Mouse (Mus musculus) frontal cortex, postnatal 10 days (tissue): ENCODE measurements around the gene BC030867.
A peak's percentile ranks its signal among the peaks of the same experiment; 100 is the strongest.

ENCODE experiments used
- DNase-seq, 2 experiments: peaks; one replicate each; pipeline ENCODE4 v3.0.0; 2022; ENCODE audit warnings: low spot score in 2 of 2, mixed read lengths in 1 of 2

BC030867 gene

DNA sequence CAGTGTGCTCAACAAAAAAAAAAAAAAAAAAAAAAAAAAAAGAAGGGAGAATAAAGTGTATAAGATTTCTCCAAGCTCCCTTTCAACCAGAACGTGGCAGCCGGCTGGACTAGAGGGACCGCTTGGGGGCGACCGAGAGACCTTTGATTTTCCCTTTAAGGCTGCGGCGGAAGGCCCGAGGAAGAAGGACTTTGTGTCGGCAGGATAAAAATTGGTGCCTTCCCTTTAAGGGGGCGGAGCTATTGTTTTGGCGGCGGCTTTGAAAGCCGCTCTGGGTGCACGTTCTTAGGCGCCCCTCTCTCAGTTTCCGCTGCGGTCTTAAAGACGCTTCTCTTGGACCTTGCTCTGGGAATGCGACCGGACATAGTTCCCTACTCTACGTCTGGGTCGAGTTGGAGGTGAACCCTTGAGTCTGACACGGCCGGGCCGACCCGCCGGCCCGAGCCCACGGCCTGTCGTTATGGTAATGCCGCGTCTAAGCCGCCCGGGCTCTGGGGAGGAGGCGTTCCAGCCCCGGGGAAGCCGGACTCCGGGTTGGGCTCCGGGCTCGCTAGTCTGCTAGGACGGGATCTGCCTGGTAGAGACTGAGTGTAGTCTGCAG lies at the start of gene BC030867:
Gene BC030867, plus strand, starts transcription at position 253 of the 601 bp plus-strand sequence.
- peak; percentile 78 to 90 for DNase-seq

DNA sequence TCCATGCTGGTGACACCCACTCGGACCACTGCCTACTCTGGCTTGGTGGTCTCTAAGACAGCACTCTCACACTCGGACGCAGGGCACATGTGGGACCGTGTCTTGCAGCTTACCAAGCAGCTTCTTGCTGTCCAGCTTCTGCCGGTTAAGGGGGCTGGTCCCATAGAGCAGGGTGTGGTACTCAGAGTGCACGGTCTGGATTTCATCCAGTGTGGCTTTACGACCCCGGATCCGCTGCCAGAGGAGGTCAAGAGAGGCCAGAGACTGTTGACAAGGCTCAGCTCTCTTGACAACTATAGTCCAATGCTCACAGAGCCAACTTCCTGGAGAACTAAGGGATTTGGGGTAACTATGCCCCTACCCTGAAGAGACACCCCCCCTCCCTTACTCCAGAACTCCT lies 48.8 kb upstream of the BC030867 start:
- DNase-seq = no peak

DNA sequence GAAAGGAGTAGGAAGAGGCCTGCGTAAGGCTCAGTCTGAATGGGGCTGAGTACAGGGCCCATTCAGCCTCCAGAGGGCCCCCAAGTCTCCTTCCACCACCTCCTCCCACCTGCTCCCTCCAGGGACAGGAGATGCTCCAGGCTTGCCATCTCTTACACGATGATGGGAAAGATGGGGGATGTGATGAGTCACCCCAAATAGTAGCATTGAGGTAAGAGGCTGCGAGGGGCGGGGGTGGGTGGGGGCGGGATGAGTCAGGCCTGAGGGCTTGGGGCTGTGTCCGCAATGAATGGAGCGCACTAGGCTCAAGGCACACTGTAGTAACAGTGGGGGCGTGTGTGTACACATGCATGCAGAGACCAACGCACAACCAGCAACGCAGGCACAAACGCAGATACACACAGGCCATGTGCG lies 47.3 kb upstream of the BC030867 start:
- DNase-seq = no peak

DNA sequence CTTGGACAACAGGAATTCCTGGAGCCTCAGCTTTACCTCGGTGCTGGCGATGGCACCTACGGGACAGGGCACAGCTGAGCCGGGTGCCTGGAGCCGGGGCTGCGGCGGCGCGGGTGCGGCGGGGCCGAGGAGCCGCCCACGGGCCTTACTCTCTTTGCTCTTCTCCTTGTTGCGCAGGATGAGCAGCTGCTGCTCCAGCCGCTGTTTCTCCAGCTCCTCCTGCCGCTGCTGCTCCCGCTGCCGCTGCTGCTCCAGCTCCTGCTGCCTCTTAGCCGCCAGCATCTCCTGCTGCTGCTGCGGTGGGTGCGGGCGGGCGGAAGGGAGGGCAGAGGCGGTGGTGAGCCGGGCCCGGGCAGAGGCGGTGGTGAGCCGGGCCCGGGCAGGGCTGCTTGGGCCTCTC lies 42.2 kb upstream of the BC030867 start:
- DNase-seq = no peak

DNA sequence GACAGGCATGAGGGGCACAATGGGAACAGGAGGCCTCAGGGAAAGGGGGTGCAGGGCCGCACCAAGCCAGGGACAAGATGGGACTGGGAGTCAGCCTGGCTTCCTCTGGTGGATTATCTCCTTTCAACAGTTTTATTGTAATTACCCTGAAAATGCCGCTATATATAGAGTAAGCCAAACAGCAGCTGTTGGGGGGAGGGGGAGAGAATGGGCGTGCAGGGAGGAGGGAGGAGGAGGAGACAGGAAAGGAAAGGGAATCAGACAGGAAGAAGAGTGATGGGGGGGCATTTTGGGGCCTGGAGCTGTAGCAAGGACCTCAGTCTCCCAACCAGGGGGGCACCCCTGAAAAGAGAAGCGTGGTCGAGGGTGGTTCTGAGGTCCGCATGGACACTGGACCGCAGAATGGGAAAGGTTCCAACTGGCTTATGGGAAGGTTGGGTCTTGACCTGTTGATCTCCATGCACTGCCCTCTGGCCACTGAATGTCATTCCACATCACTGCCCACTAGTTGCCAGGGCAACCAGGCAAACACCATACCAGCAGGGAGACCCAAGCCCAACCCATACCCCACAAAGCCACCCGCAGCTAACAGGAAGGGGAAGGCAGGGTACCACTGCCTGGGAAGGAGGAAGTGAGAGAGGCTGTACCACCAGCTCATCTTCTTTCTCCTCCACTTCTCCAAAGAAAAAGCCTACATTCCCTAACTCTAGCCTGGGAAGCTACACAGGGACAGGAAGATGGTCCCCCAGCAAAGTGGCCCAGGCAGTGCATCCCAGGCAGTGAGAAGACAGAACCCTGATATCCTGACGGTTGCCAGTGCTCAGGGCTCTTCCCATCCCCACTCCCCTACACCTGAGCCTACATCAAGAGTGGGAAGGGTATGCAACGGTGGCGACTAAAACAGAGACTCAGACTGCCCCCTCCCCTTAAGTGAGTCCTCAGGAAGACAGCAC lies 40.6 kb upstream of the BC030867 start:
- peak in 1 of 2 experiments; percentile 64 for DNase-seq

DNA sequence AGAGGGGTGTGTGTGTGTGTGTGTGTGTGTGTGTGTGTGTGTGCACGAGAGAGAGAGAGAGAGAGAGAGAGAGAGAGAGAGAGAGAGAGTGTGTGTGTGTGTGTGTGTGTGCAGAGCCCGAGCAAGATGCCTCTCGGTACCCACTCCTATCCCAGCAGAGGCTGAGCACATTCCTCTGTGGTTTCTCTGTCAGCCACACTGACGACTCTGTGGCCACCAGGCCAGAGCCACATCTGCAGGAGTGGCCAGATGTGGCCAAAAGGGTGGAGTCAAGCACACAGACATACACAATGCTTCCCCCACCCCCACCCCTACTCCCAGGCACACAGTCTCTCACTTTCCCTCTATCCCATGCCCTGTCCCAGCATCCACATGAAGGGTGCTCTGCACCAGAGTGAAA lies 39.8 kb upstream of the BC030867 start:
- DNase-seq = no peak

DNA sequence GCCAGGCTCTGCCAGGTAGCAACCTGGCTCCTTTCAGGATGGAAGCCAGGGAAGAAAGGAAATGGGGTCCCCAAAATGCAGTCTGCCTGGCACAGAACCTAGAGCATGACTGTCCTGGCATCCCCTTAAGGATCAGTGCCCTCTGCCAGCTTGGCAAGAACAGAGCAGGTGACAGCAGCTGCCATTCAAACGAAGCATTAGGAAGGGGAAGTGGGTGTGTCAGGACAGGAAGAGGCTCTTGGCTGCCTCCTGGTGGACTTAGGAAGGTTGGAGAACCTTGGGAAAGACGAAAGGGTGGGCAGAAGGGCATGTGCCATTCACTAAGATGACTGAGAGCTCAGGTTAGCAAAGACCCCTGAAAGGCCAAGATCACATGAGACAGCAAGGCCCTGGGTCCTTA lies 38.9 kb upstream of the BC030867 start:
- no peak for DNase-seq

DNA sequence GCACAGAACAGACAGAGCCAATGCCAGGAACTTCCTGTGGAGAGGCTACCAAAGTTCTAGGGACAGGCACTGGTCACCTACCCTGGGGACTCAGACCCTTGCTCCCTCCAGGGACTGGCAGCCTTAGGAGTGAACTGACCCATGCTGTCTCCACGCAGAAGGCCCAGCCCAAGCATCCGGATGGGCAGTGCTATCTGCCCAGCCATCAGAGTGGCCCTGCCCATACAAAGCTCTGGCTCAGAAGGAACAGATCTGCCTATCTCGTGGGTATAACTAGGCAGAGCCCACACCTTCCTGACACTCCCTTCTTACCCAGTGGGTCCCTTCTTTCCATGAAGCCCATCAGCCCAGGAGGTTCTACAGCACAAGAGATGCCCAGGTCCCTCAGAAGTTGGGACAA lies 38.5 kb upstream of the BC030867 start:
- no peak for DNase-seq

DNA sequence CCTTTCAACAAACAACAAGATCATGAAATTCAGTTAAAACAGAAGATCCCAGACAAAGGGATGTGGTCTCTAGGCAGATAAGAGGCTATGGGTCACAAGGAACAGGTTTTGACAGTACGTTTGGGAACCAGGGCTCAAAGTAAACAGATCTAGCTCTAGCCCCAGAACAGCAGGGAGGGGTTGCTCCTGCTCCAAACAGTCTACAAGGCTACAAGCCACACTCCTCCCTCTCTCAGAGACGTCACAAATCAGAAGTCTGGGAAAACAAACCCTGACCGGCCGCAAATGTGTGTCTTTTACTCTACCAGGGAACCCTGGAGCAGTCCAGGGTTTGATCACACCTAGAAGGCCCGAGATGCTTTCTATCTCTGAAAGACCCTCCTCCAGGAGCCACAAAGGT lies 37.7 kb upstream of the BC030867 start:
- DNase-seq = no peak

DNA sequence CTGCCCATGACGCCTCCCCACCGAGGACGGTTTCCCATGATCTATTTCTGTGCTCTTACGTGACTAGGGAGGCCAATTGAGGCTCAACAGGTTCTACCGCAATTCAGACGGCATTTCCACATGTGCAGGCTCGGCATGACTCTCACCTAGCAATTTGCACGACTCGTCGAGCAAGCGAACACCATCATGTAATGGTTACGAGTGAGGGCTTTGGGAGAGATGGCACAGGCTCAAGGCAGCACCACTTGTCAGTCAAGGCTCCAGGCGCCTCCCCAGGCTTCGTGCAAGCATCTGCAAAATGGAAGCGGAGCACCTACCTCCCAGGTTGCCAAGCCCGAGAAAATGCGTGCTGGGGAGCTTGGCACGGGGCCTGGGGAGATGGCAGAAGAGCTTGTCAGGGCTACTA lies 36.7 kb upstream of the BC030867 start:
- DNase-seq = no peak

DNA sequence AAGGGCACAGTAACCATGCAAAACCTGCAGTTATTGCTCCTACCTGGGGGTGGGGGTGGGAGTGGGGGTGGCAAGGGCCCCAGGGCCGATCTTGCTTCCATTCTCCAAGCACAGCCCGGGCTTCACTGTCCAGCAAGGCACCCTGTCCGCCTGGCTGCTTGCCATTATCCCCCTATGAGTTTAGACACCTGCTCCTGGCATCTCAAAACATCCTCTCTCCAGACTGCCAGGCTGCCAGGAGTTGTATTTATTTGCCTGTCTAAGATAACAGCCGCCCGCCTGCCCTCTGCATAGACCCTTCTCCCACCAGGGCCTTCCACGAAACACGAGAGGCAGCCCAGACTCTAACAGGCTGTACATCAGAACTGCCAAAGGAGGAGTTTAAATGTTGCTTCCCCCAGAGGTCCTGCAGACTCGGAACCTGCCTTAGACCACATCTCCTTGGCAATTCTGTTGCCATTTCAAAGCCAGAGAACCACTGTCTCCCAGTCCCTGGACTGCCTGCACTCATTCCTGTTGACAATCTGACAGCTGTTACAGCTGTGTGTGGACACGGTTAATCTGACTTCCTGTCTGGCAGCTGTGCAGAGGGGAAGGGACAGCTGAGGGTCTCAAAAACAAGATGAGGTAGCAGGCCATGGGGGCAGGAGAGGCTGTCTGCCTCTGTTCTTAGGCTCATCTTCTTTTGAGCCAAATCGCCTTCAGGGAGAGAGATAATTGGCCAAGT lies 34.1 kb upstream of the BC030867 start:
- DNase-seq = no peak

DNA sequence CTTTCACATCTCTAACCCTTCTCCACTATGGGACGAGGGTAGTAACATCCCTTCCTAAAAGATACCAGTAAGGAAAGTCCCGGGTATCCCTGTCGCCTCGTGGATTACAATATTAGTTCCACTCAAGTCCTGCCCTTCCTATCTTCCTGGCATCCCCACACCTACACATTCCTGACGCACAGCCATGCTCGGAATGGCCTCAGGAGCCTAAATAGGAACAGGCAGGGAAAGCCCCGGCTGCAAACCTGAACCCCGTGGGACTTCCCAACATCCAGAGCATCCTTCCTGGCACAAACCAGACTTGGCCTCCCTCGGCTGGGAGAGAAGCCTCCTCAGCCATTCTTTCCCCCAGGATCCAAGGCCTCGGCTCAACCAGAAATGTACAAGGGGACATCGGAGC lies 33.2 kb upstream of the BC030867 start:
- DNase-seq = no peak

DNA sequence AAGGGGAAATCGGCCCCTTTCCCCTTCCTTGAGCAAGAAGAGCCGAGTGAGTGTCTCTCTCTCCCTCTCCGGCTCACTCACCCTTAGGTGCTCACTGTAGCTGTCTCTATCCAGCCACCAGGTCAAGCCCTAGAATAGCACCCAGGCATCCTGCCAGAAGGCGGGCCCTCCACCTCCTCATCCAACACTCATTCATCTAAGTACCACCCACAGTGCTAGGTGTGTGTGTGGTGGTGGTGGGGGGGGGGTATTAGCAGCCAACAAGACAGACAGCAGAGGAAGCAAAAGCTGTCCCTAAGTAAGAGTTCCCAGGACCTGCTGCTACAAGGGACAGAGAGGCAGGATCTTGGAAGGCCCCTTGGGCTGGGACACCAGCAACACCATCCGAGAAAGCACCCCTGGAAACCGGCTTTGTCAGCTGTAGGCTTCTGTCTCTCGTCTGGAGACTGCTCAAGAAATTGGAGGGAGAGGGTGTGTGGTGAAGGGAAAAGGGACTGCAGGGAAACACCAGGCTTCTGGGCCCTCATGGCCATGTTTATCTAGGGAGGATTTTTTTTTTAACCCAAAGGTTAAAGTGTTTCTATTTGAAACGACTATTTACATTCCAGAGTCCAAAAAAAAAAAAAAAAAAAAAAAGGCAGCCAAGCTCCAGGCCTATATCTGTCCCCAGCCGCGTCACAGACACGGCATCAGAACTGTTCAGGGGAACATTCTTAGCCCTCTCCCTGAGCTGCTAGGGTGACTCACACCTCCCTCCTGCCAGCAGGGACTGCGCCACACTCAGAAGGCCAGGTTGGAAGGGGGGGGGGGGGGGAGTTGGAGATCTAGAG lies 32.4 kb upstream of the BC030867 start:
- DNase-seq = peak in 1 of 2 experiments; percentile 32

DNA sequence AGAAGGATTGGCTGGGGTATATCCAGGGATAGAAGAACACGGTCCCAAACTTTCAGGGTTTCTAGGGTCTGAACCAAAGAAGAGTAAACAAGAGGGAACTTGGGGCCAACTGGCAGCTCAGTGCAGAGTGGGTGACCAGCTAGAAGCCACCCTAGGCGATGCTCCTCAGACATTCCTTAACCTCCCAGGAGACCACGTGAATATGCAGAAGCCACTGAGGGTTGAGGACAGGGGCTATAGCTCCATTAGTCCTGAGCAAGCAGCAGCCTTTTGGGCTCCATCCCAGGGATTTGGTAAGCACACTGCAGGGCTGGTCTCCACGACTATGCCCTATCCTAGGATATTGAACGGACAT lies 31.8 kb upstream of the BC030867 start:
- DNase-seq = peak in 1 of 2 experiments; percentile 6

DNA sequence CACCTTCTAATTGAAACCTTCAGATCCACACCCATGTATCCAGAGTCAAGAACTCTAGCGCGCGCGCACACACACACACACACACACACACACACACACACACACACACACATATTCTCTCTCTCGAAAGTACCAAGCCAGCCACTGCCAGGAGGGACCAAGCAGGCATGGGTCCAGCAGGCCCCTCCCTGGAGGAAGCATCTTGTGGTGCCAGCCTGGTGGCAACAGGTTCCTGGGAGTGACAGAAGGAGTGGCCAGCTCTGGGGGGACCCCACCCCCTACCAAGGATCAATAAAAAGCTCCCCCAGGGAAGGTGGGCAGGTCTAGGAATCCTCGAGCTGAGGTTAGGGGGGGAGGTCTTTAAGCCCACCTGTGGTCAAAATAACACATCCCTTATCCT lies 31.3 kb upstream of the BC030867 start:
- peak in 1 of 2 experiments; percentile 52 for DNase-seq

DNA sequence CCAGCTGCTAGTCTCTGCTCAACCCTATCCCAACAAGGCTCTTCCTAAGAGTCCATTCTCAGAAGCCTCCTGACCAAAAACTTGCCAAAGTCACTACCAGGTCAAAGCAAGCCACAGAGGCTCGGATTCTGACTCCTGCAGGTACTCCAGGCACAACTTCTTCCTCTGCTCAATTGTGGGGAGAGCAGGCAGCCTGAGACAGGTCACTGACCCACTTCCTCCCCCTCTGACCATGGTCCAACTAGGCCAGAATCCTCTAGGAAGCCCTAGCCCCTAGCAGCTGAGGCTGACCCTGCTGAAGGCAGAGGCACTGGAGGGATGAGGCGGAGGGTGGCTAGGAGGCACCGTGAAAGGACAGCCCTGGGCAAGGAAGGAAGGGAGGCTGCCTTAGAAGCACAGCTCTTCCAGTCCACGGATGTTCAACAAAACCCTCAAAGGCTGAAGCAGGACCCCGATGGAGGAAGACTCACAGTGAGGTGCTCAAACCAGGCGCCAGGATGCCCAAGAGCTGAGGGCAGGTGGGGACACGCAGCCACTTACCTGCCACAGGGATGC lies 30.7 kb upstream of the BC030867 start:
- DNase-seq = no peak

DNA sequence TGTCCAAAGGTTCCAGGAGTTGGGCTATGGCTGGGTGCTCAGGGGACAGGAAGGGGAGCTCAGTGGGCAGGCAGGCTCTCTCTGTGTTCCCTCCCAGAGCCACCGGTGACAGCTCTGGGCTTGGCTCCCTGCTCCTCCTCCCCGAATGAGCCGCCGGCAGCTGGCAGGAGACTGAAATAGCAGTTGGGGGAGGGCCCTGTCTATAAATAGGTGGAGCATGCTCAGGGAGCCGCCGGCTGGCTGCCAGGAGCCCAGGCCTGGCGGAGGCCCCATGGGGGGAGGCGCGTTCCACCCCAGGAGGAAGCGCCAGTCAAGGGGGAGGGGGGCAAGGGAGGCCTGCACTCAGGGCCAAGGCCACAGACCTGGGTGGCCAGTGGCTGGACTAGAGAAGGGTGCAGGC lies 29.9 kb upstream of the BC030867 start:
- DNase-seq = peak; percentile 92 to 94

DNA sequence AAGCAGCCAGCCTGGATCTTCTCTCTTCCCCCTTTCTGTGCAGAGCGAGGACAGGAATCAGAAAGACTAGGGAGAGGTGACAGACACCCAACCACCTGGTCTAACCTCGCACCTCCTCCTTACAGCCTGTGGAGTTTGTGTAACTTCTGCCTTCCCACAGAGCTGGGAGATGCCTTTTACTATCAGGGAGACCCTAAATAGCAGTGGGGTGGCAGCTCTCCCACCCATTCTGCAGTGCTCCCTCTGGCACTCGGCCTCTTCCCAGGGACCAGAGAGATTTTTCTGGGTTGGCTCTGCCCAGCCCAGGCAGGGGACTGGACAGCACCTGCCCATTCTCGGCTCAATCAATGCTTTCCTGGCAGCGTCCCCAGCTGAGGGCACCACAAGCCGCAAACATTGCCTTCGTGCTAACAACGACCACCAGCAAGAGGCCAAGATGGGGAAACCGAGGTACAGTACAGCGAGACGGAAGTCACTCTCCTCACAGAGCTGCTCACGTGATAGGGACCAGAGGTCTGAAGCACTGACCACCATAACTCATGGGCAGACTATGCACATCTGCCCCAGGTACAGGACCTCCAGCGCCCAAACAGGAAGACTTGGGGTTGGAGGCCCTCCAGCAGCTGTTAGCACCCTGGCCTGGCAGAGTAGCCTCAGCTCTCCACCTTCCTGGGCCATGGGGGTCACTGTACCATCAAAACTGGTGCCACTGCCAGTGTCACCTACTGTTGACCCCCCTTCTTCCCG lies 29.3 kb upstream of the BC030867 start:
- no peak for DNase-seq

DNA sequence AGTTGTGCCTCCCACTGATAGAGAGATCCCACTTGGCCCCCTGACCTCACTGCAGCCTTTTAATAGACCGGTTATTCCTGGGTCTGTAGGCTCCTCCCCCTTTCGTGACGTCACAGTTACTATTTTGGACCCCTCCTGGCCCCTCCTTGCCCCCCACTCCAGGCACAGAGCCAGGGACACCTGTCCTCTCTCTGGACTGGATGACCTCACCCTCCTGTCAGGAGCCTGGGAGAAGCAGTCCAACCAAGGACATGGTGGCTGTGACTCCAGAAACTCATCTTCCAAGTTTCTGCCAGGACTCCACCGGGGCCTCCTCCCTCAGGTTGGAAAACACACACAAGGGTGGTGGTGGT lies 28.7 kb upstream of the BC030867 start:
- DNase-seq = peak in 1 of 2 experiments; percentile 48

DNA sequence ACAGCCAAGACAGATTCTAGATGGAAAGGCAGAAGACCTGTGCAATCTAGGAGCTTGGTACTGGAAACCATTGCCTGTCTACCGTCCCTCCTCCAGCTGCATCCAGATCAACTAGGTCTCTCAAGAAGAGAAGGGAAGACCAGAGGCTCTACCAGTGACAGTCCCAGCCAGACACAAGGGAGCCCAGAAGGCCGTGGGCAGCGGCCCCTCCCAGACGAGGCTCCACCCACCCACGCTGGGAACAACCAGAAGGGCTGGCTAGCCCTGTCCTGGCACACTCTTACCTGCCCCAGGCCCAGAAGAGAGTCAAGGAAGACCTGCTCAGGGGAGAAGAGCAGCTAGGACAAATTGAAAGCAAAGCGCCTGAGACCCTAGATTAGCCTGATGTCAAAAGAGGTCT lies 28.2 kb upstream of the BC030867 start:
- peak in 1 of 2 experiments; percentile 11 for DNase-seq
